Mouse (Mus musculus) spleen, adult 2 months (tissue): ENCODE measurements around the gene Tmco1.

Experiments
- CTCF ChIP-seq: fragments of 200-500 bp; IDR thresholded peaks from 2 replicates; pipeline ENCODE4 v1.5.1; 2011; ENCODE audit warnings: mild to moderate bottlenecking, inconsistent platforms; ENCODE audit not compliant: insufficient read depth, insufficient read length, insufficient replicate concordance; ENCODE audit errors: extremely low read depth
- POLR2A ChIP-seq: fragments of 200-500 bp; IDR thresholded peaks from 2 replicates; pipeline ENCODE4 v1.6.1; 2011; ENCODE audit warnings: low read depth, low read length, inconsistent platforms

- no peak for TF ChIP-seq POLR2A
- TF ChIP-seq CTCF = no peak
Observed at GRCm38 (mm10) chr1:167269856-167270270, 38.3 kb upstream of the Tmco1 start.
